8 mouse cellular contexts compared by ENCODE assay signal in the genomic region with DNA sequence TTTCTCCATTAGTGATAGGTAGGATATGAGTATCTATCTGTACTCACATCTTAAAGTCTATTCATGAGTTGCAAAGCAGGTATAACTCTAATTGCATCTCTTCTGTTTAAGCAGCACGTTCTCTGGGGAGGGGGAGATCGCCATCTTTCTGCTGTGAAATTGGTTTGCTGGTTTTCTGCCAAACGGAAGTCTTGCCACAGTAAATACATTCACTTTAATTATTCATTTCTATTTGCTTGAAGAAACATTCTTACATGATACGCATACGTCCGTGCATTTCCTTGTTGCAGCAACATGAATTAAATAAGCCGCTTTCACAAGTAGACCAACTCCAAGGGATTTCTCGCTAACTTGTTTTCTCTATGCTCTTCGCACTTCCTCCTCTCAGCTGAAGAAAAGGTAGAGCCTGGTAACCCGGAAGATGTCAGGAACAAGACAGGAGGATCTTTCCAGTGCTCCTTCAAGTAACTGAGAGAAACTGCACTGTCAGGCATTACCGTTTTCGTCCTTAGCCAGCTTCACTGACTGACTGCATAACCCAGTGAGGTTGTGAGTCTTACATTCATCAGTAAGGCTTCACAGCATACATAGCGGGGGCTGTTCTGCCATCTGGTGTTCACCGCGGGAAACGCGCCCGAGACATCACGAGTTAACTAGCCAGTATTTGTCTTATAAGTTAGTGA. TPM values are rescaled to one million over a fixed set of nuclear protein-coding genes. Genes with fewer than 3 reads are reported as not detected.
A peak's percentile ranks its signal among the peaks of the same experiment; 100 is the strongest.
DNase-seq lines count a peak whose midpoint lies in the region; ATAC-seq lines count a peak whose summit lies in the region.

No protein-coding gene starts in this region.

- ATAC-seq in activated CD4-positive, CD25-positive, alpha-beta regulatory T cell, adult 4 months: peak; percentile 82
- peak; percentile 93 for ATAC-seq in inflammation-experienced regulatory T-cells, adult 6 months
- peak; percentile 97 for ATAC-seq in megakaryocyte-erythroid progenitor cell, adult 5-6 weeks (replicated peaks; ENCODE audit: low FRiP score, low TSS enrichment, poor library complexity, severe bottlenecking)

- DNase-seq in cerebellum, postnatal 36 days: peak; percentile 70 to 80
- DNase-seq in gastrocnemius, adult 8-10 months (ENCODE audit: low spot score in 2 of 2): peak; percentile 48 to 63
- DNase-seq in left cerebral cortex, adult 8-10 months (ENCODE audit: low spot score in 2 of 2): peak; percentile 71 to 85
- peak; percentile 79 for DNase-seq in right cerebral cortex, postnatal 25 days
- peak; percentile 55 to 74 for DNase-seq in urinary bladder, postnatal 4 days (ENCODE audit: low spot score in 2 of 2)

RNA-seq across cellular contexts. Expression of gene Prkca, which starts 34.1 kb away (rescaled TPM):
- polyA plus RNA-seq in activated CD4-positive, CD25-positive, alpha-beta regulatory T cell, adult 4 months (2017; shearing (Covaris generic)): 10 to 100 TPM; 11.7 to 15.3 TPM
- 10 to 100 TPM; 50.1 to 62.0 (median 55.0) TPM for total RNA-seq in gastrocnemius, adult 8-10 months (2022)
- polyA plus RNA-seq in inflammation-experienced regulatory T-cells, adult 6 months (2017; shearing (Covaris generic)): 10 to 100 TPM; 16.4 to 20.1 (median 16.8) TPM
- 100 to 1,000 TPM; 132 to 162 (median 144) TPM for total RNA-seq in left cerebral cortex, adult 8-10 months (2022)
- 9.6 and 11.4 TPM in 2 replicates for total RNA-seq in megakaryocyte-erythroid progenitor cell, adult 5-6 weeks (2014; fragmentation: Nextera tagmentation)
- 4.9 and 8.2 TPM in 2 replicates for total RNA-seq in megakaryocyte-erythroid progenitor cell, adult 5-6 weeks (2017)

RNA-seq across cellular contexts. Expression of gene Apoh, which starts 34.7 kb away (rescaled TPM):
- not detected for polyA plus RNA-seq in activated CD4-positive, CD25-positive, alpha-beta regulatory T cell, adult 4 months (2017; shearing (Covaris generic))
- total RNA-seq in gastrocnemius, adult 8-10 months (2022): 1 to 10 TPM in 2 of 4 experiments, not detected in 2; 1.3 to 1.7 TPM
- polyA plus RNA-seq in inflammation-experienced regulatory T-cells, adult 6 months (2017; shearing (Covaris generic)): not detected
- 1 to 10 TPM in 1 of 4 experiments, under 1 TPM in 3; 0.41 to 1.3 (median 0.56) TPM for total RNA-seq in left cerebral cortex, adult 8-10 months (2022)
- total RNA-seq in megakaryocyte-erythroid progenitor cell, adult 5-6 weeks (2014; fragmentation: Nextera tagmentation): not detected in 2 replicates
- not detected in 2 replicates for total RNA-seq in megakaryocyte-erythroid progenitor cell, adult 5-6 weeks (2017)

RNA-seq across cellular contexts. Expression of gene Cep112, which starts 47.2 kb away (rescaled TPM):
- under 1 TPM; 0.17 to 0.33 TPM for polyA plus RNA-seq in activated CD4-positive, CD25-positive, alpha-beta regulatory T cell, adult 4 months (2017; shearing (Covaris generic))
- 1 to 10 TPM; 1.0 to 4.5 (median 1.8) TPM for total RNA-seq in gastrocnemius, adult 8-10 months (2022)
- 1 to 10 TPM in 2 of 3 experiments, under 1 TPM in 1; 0.62 to 1.8 (median 1.0) TPM for polyA plus RNA-seq in inflammation-experienced regulatory T-cells, adult 6 months (2017; shearing (Covaris generic))
- total RNA-seq in left cerebral cortex, adult 8-10 months (2022): 10 to 100 TPM; 13.1 to 19.2 (median 16.5) TPM
- total RNA-seq in megakaryocyte-erythroid progenitor cell, adult 5-6 weeks (2014; fragmentation: Nextera tagmentation): 0.11 TPM in 1 of 2 replicates, not detected in the other
- total RNA-seq in megakaryocyte-erythroid progenitor cell, adult 5-6 weeks (2017): 0.69 TPM in 1 of 2 replicates, not detected in the other

Comparison
In these comparisons a context has a peak if more than half of its experiments do, and no peak if none do; other contexts are left out.
1. Peak in every context shown above with its lines: DNase-seq and ATAC-seq.
2. RNA of gene Prkca, which starts 34.1 kb away (total RNA-seq): 132 to 162 TPM in left cerebral cortex, adult 8-10 months and 50.1 to 62.0 TPM in gastrocnemius, adult 8-10 months; 4.9 to 11.4 TPM in megakaryocyte-erythroid progenitor cell, adult 5-6 weeks; every median in the first group is over 4 times any median in the second.